ENCODE assay signal across 21 mouse cellular contexts in the genomic region with DNA sequence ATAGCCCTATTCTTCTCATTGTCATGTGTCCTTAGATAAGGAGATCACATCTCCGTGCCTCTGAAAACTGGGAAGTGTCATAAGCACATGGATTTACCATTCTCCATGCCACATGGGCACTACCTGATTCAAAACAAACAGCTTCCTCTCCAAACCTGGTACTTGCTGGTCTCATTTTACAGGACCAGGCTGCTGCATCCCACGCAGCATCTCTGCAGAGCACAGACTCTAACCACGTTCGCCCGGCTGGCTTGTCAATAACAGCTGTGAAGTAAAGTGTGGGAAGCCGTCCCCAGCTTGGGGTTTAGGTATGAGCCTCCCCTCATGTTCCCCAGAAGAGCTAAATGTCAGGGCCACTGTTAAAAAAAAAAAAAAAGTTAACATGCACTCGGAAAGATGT. TPM values are rescaled to one million over a fixed set of nuclear protein-coding genes. Genes with fewer than 3 reads are reported as not detected.
A peak's percentile ranks its signal among the peaks of the same experiment; 100 is the strongest.
DNase-seq lines count a peak whose midpoint lies in the region; ATAC-seq lines count a peak whose summit lies in the region.
"Had no signal": no experiment of that assay in that cellular context is flagged by ENCODE, and none has a peak within 500 bp of the region (broad histone marks: within the 10 kb centered on the region; RNA-seq: fewer than 3 reads in every experiment).

No protein-coding gene starts in this region.

- no peak overlapping the region for H3K4me3 ChIP-seq in neural tube, embryonic 15.5 days (replicated peaks)
- H3K4me3 ChIP-seq: erythroblast, embryonic 14.5 days; hindbrain, embryonic 13.5 days; liver, embryonic 15.5 days; lung, embryonic 15.5 days; midbrain, embryonic 10.5 days; midbrain, embryonic 15.5 days had no signal

- H3K36me3 ChIP-seq in neural tube, embryonic 15.5 days, result no peaks in the 10 kb centered on the region
- H3K36me3 ChIP-seq: G1E; hindbrain, embryonic 13.5 days; liver, embryonic 15.5 days; lung, embryonic 15.5 days; midbrain, embryonic 10.5 days; midbrain, embryonic 15.5 days had no signal

- H3K4me1 ChIP-seq in neural tube, embryonic 15.5 days, result peaks cover 7% of the 10 kb centered on the region; the same call in 1 of the 2 replicates
- H3K4me1 ChIP-seq: hindbrain, embryonic 13.5 days; liver, embryonic 15.5 days; lung, embryonic 15.5 days; midbrain, embryonic 10.5 days; midbrain, embryonic 15.5 days had no signal

- ATAC-seq in neural tube, embryonic 15.5 days (ENCODE audit: low FRiP score), result no peak
- ATAC-seq: forebrain, embryonic 16.5 days; intestine, postnatal 0 days; midbrain, embryonic 15.5 days had no signal

- intact Hi-C loops in heart, postnatal 25 days (cut with DNase I), result no loop called here

- no peak overlapping the region for H3K9ac ChIP-seq in neural tube, embryonic 15.5 days (replicated peaks)
- H3K9ac ChIP-seq: hindbrain, embryonic 13.5 days; liver, embryonic 15.5 days; lung, embryonic 15.5 days; midbrain, embryonic 15.5 days had no signal

- H3K4me2 ChIP-seq in neural tube, embryonic 15.5 days, result no peak overlapping the region
- H3K4me2 ChIP-seq: heart, embryonic 11.5 days; hindbrain, embryonic 13.5 days; liver, embryonic 15.5 days; lung, embryonic 15.5 days; midbrain, embryonic 15.5 days had no signal

- WGBS in neural tube, embryonic 15.5 days, result 90% methylated on average over 7 of the region's 7 CpGs

- H3K9me3 ChIP-seq in neural tube, embryonic 15.5 days (replicated peaks), result no peaks in the 10 kb centered on the region
- H3K9me3 ChIP-seq: G1E; hindbrain, embryonic 13.5 days; liver, embryonic 15.5 days; lung, embryonic 15.5 days; midbrain, embryonic 10.5 days; midbrain, embryonic 15.5 days had no signal

- peak; percentile 48 for DNase-seq in heart, adult 11 months
- no peak for DNase-seq in heart, postnatal 25 days (ENCODE audit: low spot score)
- peak; percentile 27 to 29 for DNase-seq in right cerebral cortex, adult 2 months (ENCODE audit: low spot score in 2 of 2)
- DNase-seq in right cerebral cortex, postnatal 14 days, result no peak
- DNase-seq in layer of hippocampus, adult 9-11 months, result peak; percentile 82
- DNase-seq in telencephalon, adult 2 months (ENCODE audit: low read depth, low spot score), result peak; percentile 26
- DNase-seq in kidney, adult 11 months, result no peak
- DNase-seq: adrenal gland, postnatal 10 days; gastrocnemius, postnatal 10 days; heart, postnatal 4 days had no signal

- H3K27ac ChIP-seq in neural tube, embryonic 15.5 days (replicated peaks), result no peak overlapping the region
- H3K27ac ChIP-seq: hindbrain, embryonic 13.5 days; liver, embryonic 15.5 days; lung, embryonic 15.5 days; midbrain, embryonic 10.5 days; midbrain, embryonic 15.5 days had no signal

- H3K27me3 ChIP-seq in neural tube, embryonic 15.5 days (replicated peaks), result no peaks in the 10 kb centered on the region
- H3K27me3 ChIP-seq: hindbrain, embryonic 13.5 days; liver, embryonic 15.5 days; lung, embryonic 15.5 days; midbrain, embryonic 15.5 days had no signal

RNA-seq across cellular contexts. Expression of gene Ank, which starts 53.0 kb away (rescaled TPM):
- 100 to 1,000 TPM; 174 to 208 TPM for total RNA-seq in heart, postnatal 25 days (2021)
- 15.6 and 16.7 TPM in 2 replicates for polyA plus RNA-seq in neural tube, embryonic 15.5 days (2015; fragmentation: Nextera tagmentation; extraction: Ambion mirVana)

Comparison
In these comparisons a context has a peak if more than half of its experiments do, and no peak if none do; other contexts are left out.
1. DNase-seq: peak in heart, adult 11 months (single experiment), right cerebral cortex, adult 2 months (2 of 2), layer of hippocampus, adult 9-11 months (single experiment) and telencephalon, adult 2 months (single experiment); none in heart, postnatal 25 days (single experiment), right cerebral cortex, postnatal 14 days (single experiment) and kidney, adult 11 months (single experiment).